Mouse (Mus musculus): ENCODE results near the gene Crisp2.

- TF ChIP-seq EP300 (IDR thresholded peaks at IDR 0.05; ENCODE audit: low read depth) (no peak), CTCF (IDR thresholded peaks at IDR 0.05; ENCODE audit: low read depth) (no peak)
Observed at GRCm38 (mm10) chr17:40767120-40767519, 39.7 kb downstream of the Crisp2 start.
